Mouse (Mus musculus): Measurements from ENCODE around the gene Gm3435.
"Not testable (repeated sequence)": the region's sequence is repeated elsewhere in the genome, so short reads cannot be mapped to it uniquely, and the experiment has no call there.

DNA sequence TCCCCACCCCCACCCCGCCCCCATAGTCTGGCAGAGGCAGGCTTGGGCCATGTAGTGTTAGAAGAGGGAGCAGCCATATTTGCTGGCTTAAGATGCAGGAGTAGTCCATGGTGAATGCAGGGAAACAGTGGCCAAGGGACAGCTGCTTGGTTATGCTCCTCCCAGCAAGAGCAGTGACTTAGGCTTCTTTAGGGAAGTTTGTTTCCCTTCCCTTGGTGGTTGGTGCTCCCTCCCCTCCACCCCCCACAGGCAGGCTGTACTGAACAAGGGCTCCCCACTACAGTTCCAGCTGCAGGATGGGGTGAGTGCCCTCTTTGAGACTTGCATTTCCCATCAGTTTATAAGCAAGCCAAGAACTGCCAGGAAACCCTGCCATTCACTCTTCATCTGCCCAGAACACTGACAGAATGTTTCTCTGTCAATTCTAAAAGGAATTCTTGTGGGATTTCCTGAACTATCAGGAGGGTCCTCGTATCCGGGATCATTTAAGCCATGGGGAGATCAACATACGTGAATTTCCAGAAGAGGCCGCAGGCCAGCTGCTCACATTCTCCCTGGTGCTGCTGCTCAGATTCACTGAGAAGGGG is 19.8 kb upstream of the Gm3435 start:
- not testable (repeated sequence) for TF ChIP-seq CHD2 (IDR thresholded peaks at IDR 0.05; ENCODE audit: low read depth, low read length); ZC3H11A (IDR thresholded peaks at IDR 0.05; ENCODE audit: borderline replicate concordance, low read depth, low read length); ZNF384 (IDR thresholded peaks at IDR 0.05; ENCODE audit: low read depth, low read length); HCFC1 (IDR thresholded peaks at IDR 0.05; ENCODE audit: borderline replicate concordance, insufficient read depth, low read length)
